Mouse (Mus musculus): ENCODE measurements around the gene Theg. TPM values are rescaled to one million over a fixed set of nuclear protein-coding genes. Genes with fewer than 3 reads are reported as not detected.

The Theg gene
- not detected in 2 replicates for polyA plus RNA-seq (2014; fragmentation: Nextera tagmentation; extraction: Ambion mirVana)

DNA sequence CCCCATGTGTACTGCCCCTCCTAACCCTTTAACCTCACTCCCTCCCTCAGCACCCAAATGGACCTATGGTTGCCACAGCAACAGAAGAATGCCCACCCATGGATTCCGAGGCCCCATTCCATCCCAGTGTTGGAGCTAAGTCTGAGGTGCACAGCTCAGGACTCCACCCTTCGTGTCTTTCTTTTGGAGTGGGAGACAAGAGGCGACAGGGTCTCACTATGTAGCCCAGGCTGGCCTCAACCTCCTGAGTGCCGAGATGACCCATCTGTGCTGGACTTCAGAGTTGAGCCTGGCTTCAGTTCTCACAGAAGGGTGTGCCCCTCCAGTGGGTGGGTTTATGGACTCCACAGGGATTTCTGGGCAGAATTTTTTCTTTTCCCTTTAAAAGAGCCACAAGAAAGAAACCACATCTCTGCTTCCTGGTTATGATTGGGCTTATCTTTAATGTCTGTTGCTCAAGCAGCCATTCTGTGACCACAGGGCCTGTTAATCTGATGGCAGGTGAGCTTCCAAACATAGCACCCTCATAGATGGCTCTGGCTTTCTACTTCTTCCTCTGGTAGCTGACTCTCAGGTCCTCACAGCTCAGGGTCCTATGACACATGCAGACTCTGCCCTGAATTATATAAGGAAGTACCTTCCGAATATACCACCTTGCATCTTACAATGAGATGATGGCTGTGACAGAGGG lies at the start of gene Theg:
Gene Theg (minus strand): TSS at position 271 of the 691 bp plus-strand sequence.
- DNase-seq (ENCODE audit: low spot score), result no peak
- H3K4me3 ChIP-seq (ENCODE audit: low read depth, low read length), result no peak within 1 kb of the TSS
- no peak within 1 kb of the TSS for H3K27ac ChIP-seq (ENCODE audit: low read depth, low read length)
- H3K27me3 ChIP-seq (replicated peaks; ENCODE audit: control insufficient read depth, insufficient read depth, low read length), result no peaks in the 10 kb centered on the region
- H3K4me1 ChIP-seq (replicated peaks; ENCODE audit: control insufficient read depth, insufficient read depth, low read length), result no peaks in the 10 kb centered on the region
- WGBS, result 75% methylated on average over 5 of the region's 5 CpGs
- no peak for ATAC-seq (replicated peaks; ENCODE audit: low FRiP score)
- no peaks in the 10 kb centered on the region for H3K36me3 ChIP-seq (ENCODE audit: control insufficient read depth, insufficient read depth, low read length)
- H3K9ac ChIP-seq (ENCODE audit: low read depth, low read length), result no peak within 1 kb of the TSS
- H3K9me3 ChIP-seq (ENCODE audit: control insufficient read depth, low read length), result no peaks in the 10 kb centered on the region
- no peak within 1 kb of the TSS for H3K4me2 ChIP-seq

DNA sequence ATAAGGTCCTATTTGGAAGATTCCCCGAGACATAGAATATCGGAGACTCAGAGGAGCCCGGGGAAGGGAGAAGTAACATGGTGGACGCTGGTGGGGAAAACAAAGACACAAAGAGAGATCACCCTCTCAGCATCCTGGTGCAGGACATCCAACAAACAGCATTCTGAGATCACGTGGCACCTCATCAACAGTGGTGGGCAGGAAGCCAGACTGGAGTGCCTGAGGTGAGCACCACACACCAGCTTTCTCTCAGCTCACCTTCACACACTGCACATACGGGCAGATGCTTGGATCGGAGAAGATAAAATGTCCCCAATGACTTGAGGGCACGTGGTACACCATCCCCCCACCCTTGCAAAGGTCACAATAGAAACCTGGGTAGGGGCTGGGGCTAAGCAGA lies 49.2 kb upstream of the Theg start:
- Histone ChIP-seq H3K4me2 (no peak overlapping the region), H3K27ac (ENCODE audit: low read depth, low read length) (no peak overlapping the region), H3K27me3 (replicated peaks; ENCODE audit: control insufficient read depth, insufficient read depth, low read length) (peaks cover 46% of the 10 kb centered on the region), H3K9me3 (ENCODE audit: control insufficient read depth, low read length) (no peaks in the 10 kb centered on the region), H3K4me3 (ENCODE audit: low read depth, low read length) (no peak overlapping the region), H3K36me3 (ENCODE audit: control insufficient read depth, insufficient read depth, low read length) (no peaks in the 10 kb centered on the region), H3K4me1 (replicated peaks; ENCODE audit: control insufficient read depth, insufficient read depth, low read length) (peaks cover 8% of the 10 kb centered on the region; the same call in 1 of the 2 replicates), H3K9ac (ENCODE audit: low read depth, low read length) (no peak overlapping the region)
- ATAC-seq (replicated peaks; ENCODE audit: low FRiP score), result no peak
- DNase-seq (ENCODE audit: low spot score), result no peak
- WGBS, result 73% methylated on average over 8 of the region's 8 CpGs

- peaks cover 29% of the 10 kb centered on the region for H3K27me3 ChIP-seq (replicated peaks; ENCODE audit: control insufficient read depth, insufficient read depth, low read length)
Observed at GRCm38 (mm10) chr10:79633006-79633777, 46.1 kb upstream of the Theg start.

GRCm38 (mm10) chr10:79631432-79631831 lies 44.3 kb upstream of the Theg start:
- DNase-seq (ENCODE audit: low spot score) (no peak), ATAC-seq (replicated peaks; ENCODE audit: low FRiP score) (no peak)
- Histone ChIP-seq H3K27ac (ENCODE audit: low read depth, low read length) (no peak overlapping the region), H3K36me3 (ENCODE audit: control insufficient read depth, insufficient read depth, low read length) (no peaks in the 10 kb centered on the region), H3K4me3 (ENCODE audit: low read depth, low read length) (no peak overlapping the region), H3K27me3 (replicated peaks; ENCODE audit: control insufficient read depth, insufficient read depth, low read length) (peaks cover 11% of the 10 kb centered on the region), H3K4me1 (replicated peaks; ENCODE audit: control insufficient read depth, insufficient read depth, low read length) (no peaks in the 10 kb centered on the region), H3K9ac (ENCODE audit: low read depth, low read length) (no peak overlapping the region), H3K4me2 (no peak overlapping the region), H3K9me3 (ENCODE audit: control insufficient read depth, low read length) (no peaks in the 10 kb centered on the region)
- WGBS, result 82% methylated on average over 4 of the region's 4 CpGs

More at GRCm38 (mm10) chr10:79633006-79633777, 46.1 kb upstream of the Theg start:
- no peak for DNase-seq (ENCODE audit: low spot score)
- Histone ChIP-seq H3K4me2 (no peak overlapping the region), H3K27ac (ENCODE audit: low read depth, low read length) (no peak overlapping the region), H3K9me3 (ENCODE audit: control insufficient read depth, low read length) (no peaks in the 10 kb centered on the region), H3K4me3 (ENCODE audit: low read depth, low read length) (no peak overlapping the region), H3K9ac (ENCODE audit: low read depth, low read length) (no peak overlapping the region), H3K4me1 (replicated peaks; ENCODE audit: control insufficient read depth, insufficient read depth, low read length) (0 out of 2 replicates have a peak, but pooled peaks cover 3% of the 10 kb centered on the region), H3K36me3 (ENCODE audit: control insufficient read depth, insufficient read depth, low read length) (no peaks in the 10 kb centered on the region)
- no peak for ATAC-seq (replicated peaks; ENCODE audit: low FRiP score)
- WGBS, result 73% methylated on average over 17 of the region's 17 CpGs

DNA sequence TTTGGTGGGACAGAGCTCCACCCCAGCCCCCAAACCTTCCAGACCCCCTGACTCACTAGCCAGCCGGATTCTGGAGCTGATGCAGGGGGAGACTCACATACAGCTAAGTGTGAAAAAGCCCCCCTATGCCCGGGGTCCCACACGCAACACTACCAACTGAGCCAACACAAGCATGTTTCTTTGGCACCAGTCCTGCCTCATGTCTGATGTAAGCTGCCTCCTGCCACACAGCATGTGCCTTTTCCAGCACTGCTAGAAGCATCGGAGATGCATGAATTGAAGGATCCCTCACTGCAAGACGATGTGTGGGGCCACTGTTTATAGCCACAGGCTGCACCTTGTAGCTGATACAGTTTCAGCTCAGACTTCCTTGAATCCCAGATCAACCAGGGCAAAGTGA lies 41.2 kb upstream of the Theg start:
- Histone ChIP-seq H3K4me1 (replicated peaks; ENCODE audit: control insufficient read depth, insufficient read depth, low read length) (no peaks in the 10 kb centered on the region), H3K4me3 (ENCODE audit: low read depth, low read length) (no peak overlapping the region), H3K4me2 (no peak overlapping the region), H3K9ac (ENCODE audit: low read depth, low read length) (no peak overlapping the region), H3K36me3 (ENCODE audit: control insufficient read depth, insufficient read depth, low read length) (no peaks in the 10 kb centered on the region), H3K27me3 (replicated peaks; ENCODE audit: control insufficient read depth, insufficient read depth, low read length) (no peaks in the 10 kb centered on the region), H3K27ac (ENCODE audit: low read depth, low read length) (no peak overlapping the region), H3K9me3 (ENCODE audit: control insufficient read depth, low read length) (no peaks in the 10 kb centered on the region)
- DNase-seq (ENCODE audit: low spot score) (no peak), ATAC-seq (replicated peaks; ENCODE audit: low FRiP score) (no peak)
- WGBS, result 81% methylated on average over 5 of the region's 5 CpGs

DNA sequence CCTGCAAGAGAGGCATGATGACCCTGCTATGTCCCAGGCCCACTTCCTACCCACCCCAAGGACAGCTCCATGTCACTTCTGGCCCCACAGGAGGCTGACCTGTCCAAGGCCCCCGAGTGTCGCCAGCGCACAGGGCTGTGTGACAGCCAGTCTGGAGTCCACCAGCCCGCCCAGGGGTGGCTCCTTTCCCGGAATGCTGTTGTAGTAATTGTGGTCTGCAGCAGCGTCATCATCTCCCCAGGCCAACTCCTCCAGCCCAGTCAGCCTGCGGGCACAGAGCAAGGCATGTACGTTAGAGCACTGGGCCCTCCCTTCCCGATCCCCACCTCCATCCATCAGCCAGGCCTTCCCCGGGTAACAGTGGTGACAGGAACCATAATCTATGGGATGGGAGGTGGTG lies 39.0 kb upstream of the Theg start:
- H3K27me3 ChIP-seq (replicated peaks; ENCODE audit: control insufficient read depth, insufficient read depth, low read length), result no peaks in the 10 kb centered on the region
- no peak overlapping the region for H3K4me3 ChIP-seq (ENCODE audit: low read depth, low read length)
- no peaks in the 10 kb centered on the region for H3K4me1 ChIP-seq (replicated peaks; ENCODE audit: control insufficient read depth, insufficient read depth, low read length)
- no peak overlapping the region for H3K4me2 ChIP-seq
- WGBS, result 79% methylated on average over 10 of the region's 10 CpGs
- no peaks in the 10 kb centered on the region for H3K9me3 ChIP-seq (ENCODE audit: control insufficient read depth, low read length)
- DNase-seq (ENCODE audit: low spot score) (no peak), ATAC-seq (replicated peaks; ENCODE audit: low FRiP score) (no peak)
- H3K9ac ChIP-seq (ENCODE audit: low read depth, low read length), result no peak overlapping the region
- no peaks in the 10 kb centered on the region for H3K36me3 ChIP-seq (ENCODE audit: control insufficient read depth, insufficient read depth, low read length)
- H3K27ac ChIP-seq (ENCODE audit: low read depth, low read length), result no peak overlapping the region

- H3K27me3 ChIP-seq (replicated peaks; ENCODE audit: control insufficient read depth, insufficient read depth, low read length), result no peaks in the 10 kb centered on the region
- no peak for DNase-seq (ENCODE audit: low spot score)
- ATAC-seq (replicated peaks; ENCODE audit: low FRiP score), result no peak
- no peak overlapping the region for H3K27ac ChIP-seq (ENCODE audit: low read depth, low read length)
- no peaks in the 10 kb centered on the region for H3K9me3 ChIP-seq (ENCODE audit: control insufficient read depth, low read length)
- no peaks in the 10 kb centered on the region for H3K36me3 ChIP-seq (ENCODE audit: control insufficient read depth, insufficient read depth, low read length)
- 75% methylated on average over 9 of the region's 9 CpGs for WGBS
- no peak overlapping the region for H3K9ac ChIP-seq (ENCODE audit: low read depth, low read length)
- H3K4me3 ChIP-seq (ENCODE audit: low read depth, low read length), result no peak overlapping the region
- no peaks in the 10 kb centered on the region for H3K4me1 ChIP-seq (replicated peaks; ENCODE audit: control insufficient read depth, insufficient read depth, low read length)
- no peak overlapping the region for H3K4me2 ChIP-seq
Observed at GRCm38 (mm10) chr10:79625398-79625797, 38.3 kb upstream of the Theg start.

- Histone ChIP-seq H3K9ac (ENCODE audit: low read depth, low read length) (no peak overlapping the region), H3K4me1 (replicated peaks; ENCODE audit: control insufficient read depth, insufficient read depth, low read length) (no peaks in the 10 kb centered on the region), H3K36me3 (ENCODE audit: control insufficient read depth, insufficient read depth, low read length) (no peaks in the 10 kb centered on the region), H3K4me3 (ENCODE audit: low read depth, low read length) (no peak overlapping the region), H3K27ac (ENCODE audit: low read depth, low read length) (no peak overlapping the region), H3K9me3 (ENCODE audit: control insufficient read depth, low read length) (no peaks in the 10 kb centered on the region), H3K27me3 (replicated peaks; ENCODE audit: control insufficient read depth, insufficient read depth, low read length) (0 out of 2 replicates have a peak, but pooled peaks cover 3% of the 10 kb centered on the region), H3K4me2 (no peak overlapping the region)
- 76% methylated on average over 12 of the region's 12 CpGs for WGBS
- ATAC-seq (replicated peaks; ENCODE audit: low FRiP score) (no peak), DNase-seq (ENCODE audit: low spot score) (no peak)
Observed at GRCm38 (mm10) chr10:79623950-79624349, 36.8 kb upstream of the Theg start.
